Mouse (Mus musculus) c-Kit-negative CD71-positive TER-119-positive erythroid progenitor cells, embryonic 14.5 days (primary cell): ENCODE data around the gene Gm21983.

Experiments used
- DNase-seq: peaks from one replicate; pipeline ENCODE4 v3.0.0-alpha.2; 2013; ENCODE audit warnings: low read depth, low spot score

The Gm21983 gene

GRCm38 (mm10) chr7:27161744-27162143 is 19.1 kb downstream of the Gm21983 start:
- DNase-seq = no peak

- no peak for DNase-seq
Measured at GRCm38 (mm10) chr7:27160921-27161320, 20.0 kb downstream of the Gm21983 start.

- peak; percentile 62 for DNase-seq
Measured at GRCm38 (mm10) chr7:27159882-27160281, 21.0 kb downstream of the Gm21983 start.

GRCm38 (mm10) chr7:27159256-27159655 is 21.6 kb downstream of the Gm21983 start:
- no peak for DNase-seq

- DNase-seq = no peak
Measured at GRCm38 (mm10) chr7:27158171-27158570, 22.7 kb downstream of the Gm21983 start.

GRCm38 (mm10) chr7:27156005-27156404 is 24.9 kb downstream of the Gm21983 start:
- DNase-seq = no peak

- DNase-seq = no peak
Measured at GRCm38 (mm10) chr7:27153205-27153764, 27.6 kb downstream of the Gm21983 start, which contains the start of gene Cyp2t4. Gene Cyp2t4 (plus strand): TSS chr7:27153714.

- DNase-seq = no peak
Measured at GRCm38 (mm10) chr7:27136410-27136996, 44.4 kb downstream of the Gm21983 start.

- DNase-seq = no peak
Measured at GRCm38 (mm10) chr7:27133757-27134156, 47.1 kb downstream of the Gm21983 start.

- DNase-seq = no peak
Measured at GRCm38 (mm10) chr7:27133156-27133555, 47.7 kb downstream of the Gm21983 start.

GRCm38 (mm10) chr7:27132588-27132987 is 48.3 kb downstream of the Gm21983 start:
- DNase-seq = peak; percentile 15

GRCm38 (mm10) chr7:27131387-27131786 is 49.5 kb downstream of the Gm21983 start:
- DNase-seq = no peak

GRCm38 (mm10) chr7:27130521-27131370 is 50.1 kb downstream of the Gm21983 start:
- no peak for DNase-seq

GRCm38 (mm10) chr7:27129811-27130210 is 51.1 kb downstream of the Gm21983 start:
- DNase-seq = no peak

- no peak for DNase-seq
Measured at GRCm38 (mm10) chr7:27128946-27129345, 51.9 kb downstream of the Gm21983 start.

GRCm38 (mm10) chr7:27128162-27128561 is 52.7 kb downstream of the Gm21983 start:
- DNase-seq = no peak

- DNase-seq = no peak
Measured at GRCm38 (mm10) chr7:27124969-27125368, 55.9 kb downstream of the Gm21983 start.

- no peak for DNase-seq
Measured at GRCm38 (mm10) chr7:27124305-27124832, 56.5 kb downstream of the Gm21983 start.

- no peak for DNase-seq
Measured at GRCm38 (mm10) chr7:27119676-27120075, 61.2 kb downstream of the Gm21983 start, which contains the start of gene Cyp2f2. Gene Cyp2f2 (plus strand): TSS chr7:27119909.
